Mouse (Mus musculus) spleen, postnatal 36 days (tissue): ENCODE measurements around the gene 0610010F05Rik.
"Not testable (repeated sequence)": the region's sequence is repeated elsewhere in the genome, so short reads cannot be mapped to it uniquely, and the experiment has no call there.

ENCODE experiments used
- DNase-seq, 2 experiments: peaks; one replicate each; pipeline ENCODE4 v3.0.0; 2022; ENCODE audit warnings: low spot score in 2 of 2, mixed read lengths in 1 of 2

The 0610010F05Rik gene

GRCm38 (mm10) chr11:23632945-23633878 lies at the start of gene 0610010F05Rik:
Gene 0610010F05Rik, minus strand, starts transcription at chr11:23633639.
- DNase-seq: peak; percentile 80 to 85

- DNase-seq: peak; percentile 25 to 38
Measured at GRCm38 (mm10) chr11:23682561-23682960, 49.1 kb upstream of the 0610010F05Rik start.

GRCm38 (mm10) chr11:23680435-23680950 lies 47.1 kb upstream of the 0610010F05Rik start:
- no peak for DNase-seq

- peak; percentile 60 to 78 for DNase-seq
Measured at GRCm38 (mm10) chr11:23679044-23679642, 45.7 kb upstream of the 0610010F05Rik start.

GRCm38 (mm10) chr11:23676100-23676499 lies 42.7 kb upstream of the 0610010F05Rik start:
- no peak for DNase-seq

GRCm38 (mm10) chr11:23672256-23672749 lies 38.9 kb upstream of the 0610010F05Rik start:
- no peak for DNase-seq

GRCm38 (mm10) chr11:23667128-23667527 lies 33.7 kb upstream of the 0610010F05Rik start:
- peak in 1 of 2 experiments; percentile 27 for DNase-seq

GRCm38 (mm10) chr11:23666526-23666925 lies 33.1 kb upstream of the 0610010F05Rik start:
- DNase-seq: no peak

- DNase-seq: peak; percentile 89 to 92
Measured at GRCm38 (mm10) chr11:23665798-23666501, 32.5 kb upstream of the 0610010F05Rik start, which contains the start of gene Pex13. Gene Pex13, minus strand, starts transcription at chr11:23665959.

- DNase-seq: no peak
Measured at GRCm38 (mm10) chr11:23665311-23665786, 31.9 kb upstream of the 0610010F05Rik start, which contains the start of gene Pus10. Gene Pus10, plus strand, starts transcription at chr11:23665674.

- no peak for DNase-seq
Measured at GRCm38 (mm10) chr11:23664232-23664631, 30.8 kb upstream of the 0610010F05Rik start.

GRCm38 (mm10) chr11:23657791-23658190 lies 24.4 kb upstream of the 0610010F05Rik start:
- no peak for DNase-seq

GRCm38 (mm10) chr11:23653666-23654065 lies 20.2 kb upstream of the 0610010F05Rik start:
- DNase-seq: no peak

GRCm38 (mm10) chr11:23647835-23648234 lies 14.4 kb upstream of the 0610010F05Rik start:
- no peak for DNase-seq

- no peak for DNase-seq
Measured at GRCm38 (mm10) chr11:23647431-23647830, 14.0 kb upstream of the 0610010F05Rik start.

- no peak for DNase-seq
Measured at GRCm38 (mm10) chr11:23634573-23634972, 1.1 kb upstream of the 0610010F05Rik start.

- DNase-seq: no peak
Measured at GRCm38 (mm10) chr11:23633879-23634215, 408 bp upstream of the 0610010F05Rik start.

GRCm38 (mm10) chr11:23630664-23631063 lies 2.8 kb downstream of the 0610010F05Rik start:
- DNase-seq: no peak

GRCm38 (mm10) chr11:23618995-23619394 lies 14.4 kb downstream of the 0610010F05Rik start:
- DNase-seq: no peak

- DNase-seq: no peak
Measured at GRCm38 (mm10) chr11:23614546-23614945, 18.9 kb downstream of the 0610010F05Rik start.

GRCm38 (mm10) chr11:23607291-23607690 lies 26.1 kb downstream of the 0610010F05Rik start:
- DNase-seq: not testable (repeated sequence)
